Comparison of ENCODE assay signal across 14 mouse cellular contexts in the genomic region with DNA sequence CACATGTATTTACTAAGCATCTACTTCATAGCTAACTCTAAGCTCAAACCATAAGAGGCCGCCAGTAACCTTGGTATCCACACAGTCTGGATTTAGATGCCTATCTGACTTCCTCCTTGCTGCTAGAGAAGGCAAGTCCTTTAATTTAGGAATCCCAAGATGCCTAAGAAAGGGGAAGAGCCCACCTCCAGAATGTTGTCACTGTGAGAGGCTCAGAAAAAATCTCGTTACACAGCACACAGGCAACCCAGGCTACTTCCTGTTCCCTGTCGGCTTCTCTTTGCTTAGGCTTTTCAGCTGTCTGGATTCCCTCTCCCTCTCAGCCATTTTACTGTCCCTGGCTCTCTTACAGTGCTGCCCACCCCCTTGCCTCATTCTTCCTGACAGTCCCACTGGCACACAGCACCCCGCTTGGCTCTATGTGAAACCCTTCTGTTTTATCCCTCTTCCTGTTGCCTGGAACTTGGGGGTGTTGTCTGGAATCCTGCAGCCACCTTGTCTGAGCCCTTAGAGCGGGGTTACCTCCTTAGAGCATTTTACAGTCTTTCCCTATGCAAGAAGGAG. TPM values are rescaled to one million over a fixed set of nuclear protein-coding genes. Genes with fewer than 3 reads are reported as not detected.
DNase-seq lines count a peak whose midpoint lies in the region; ATAC-seq and TF ChIP-seq lines count a peak whose summit lies in the region.
"Had no signal": no experiment of that assay in that cellular context is flagged by ENCODE, and none has a peak within 500 bp of the region (broad histone marks: within the 10 kb centered on the region; RNA-seq: fewer than 3 reads in every experiment).

No protein-coding gene starts in this region.

- H3K9ac ChIP-seq in midbrain, embryonic 13.5 days (replicated peaks) = peak overlapping the region; percentile 5; the same call in 1 of the 2 replicates

- peaks cover 35% of the 10 kb centered on the region for H3K27me3 ChIP-seq in midbrain, embryonic 13.5 days

- peak overlapping the region; percentile 82 for H3K4me2 ChIP-seq in midbrain, embryonic 13.5 days (replicated peaks)

- peaks cover 85% of the 10 kb centered on the region for H3K4me1 ChIP-seq in midbrain, embryonic 13.5 days (replicated peaks)
- H3K4me1 ChIP-seq in lung, adult 2 months (ENCODE audit: control insufficient read depth, insufficient read depth, low read length) = 0 out of 2 replicates have a peak, but pooled peaks cover 3% of the 10 kb centered on the region

- peak overlapping the region; percentile 4; the same call in 1 of the 2 replicates for H3K27ac ChIP-seq in midbrain, embryonic 13.5 days

- TF ChIP-seq POLR2A in brain, embryonic 14.5 days (IDR thresholded peaks at IDR 0.05; ENCODE audit: borderline replicate concordance, extremely low read depth, insufficient read depth, insufficient read length, poor library complexity, severe bottlenecking) = no peak
- TF ChIP-seq POLR2A in lung, adult 2 months (IDR thresholded peaks at IDR 0.05; ENCODE audit: borderline replicate concordance, extremely low read depth, low read depth, low read length) = no peak

- H3K36me3 ChIP-seq in midbrain, embryonic 13.5 days = no peaks in the 10 kb centered on the region
- H3K36me3 ChIP-seq: limb, embryonic 10.5 days had no signal

- WGBS in midbrain, embryonic 13.5 days = 53% methylated on average over 5 of the region's 5 CpGs
- WGBS in lung, adult 2 months = 49% methylated on average over 5 of the region's 5 CpGs

- no peak for TF ChIP-seq CTCF in brain, embryonic 14.5 days (IDR thresholded peaks at IDR 0.05; ENCODE audit: borderline replicate concordance, extremely low read depth, insufficient read depth, insufficient read length)
- TF ChIP-seq CTCF in lung, adult 2 months (IDR thresholded peaks at IDR 0.05; ENCODE audit: insufficient read depth, low read length) = no peak

- peak; percentile 49 for ATAC-seq in granulocyte monocyte progenitor cell, adult 5-6 weeks (replicated peaks; ENCODE audit: poor library complexity, severe bottlenecking)
- ATAC-seq in midbrain, embryonic 13.5 days = no peak
- ATAC-seq in CD4-positive, CD25-positive, alpha-beta regulatory T cell, adult 4 months = no peak

- peak overlapping the region; percentile 49 for H3K4me3 ChIP-seq in midbrain, embryonic 13.5 days (replicated peaks)
- no peak overlapping the region for H3K4me3 ChIP-seq in lung, adult 2 months (replicated peaks; ENCODE audit: extremely low read depth, low read depth, low read length)

- no peaks in the 10 kb centered on the region for H3K9me3 ChIP-seq in midbrain, embryonic 13.5 days
- H3K9me3 ChIP-seq: limb, embryonic 10.5 days had no signal

- peak; percentile 53 for DNase-seq in cerebellum, adult 9-11 months
- no peak for DNase-seq in cerebellum, adult 18-20 months
- DNase-seq in brain, embryonic 14.5 days (ENCODE audit: low read depth) = peak; percentile 58
- no peak for DNase-seq in testis, postnatal 14 days (ENCODE audit: low spot score)
- no peak for DNase-seq in lung, adult 2 months
- DNase-seq: adrenal gland, postnatal 14 days; kidney, postnatal 10 days; lung, adult 18-20 months; thymus, postnatal 25 days had no signal

RNA-seq across cellular contexts. Expression of gene Btbd17, which starts 2.7 kb away (rescaled TPM):
- polyA plus RNA-seq in brain, embryonic 14.5 days (2012; rRNA removed) = 36.2 and 50.6 TPM in 2 replicates
- total RNA-seq in granulocyte monocyte progenitor cell, adult 5-6 weeks (2014; fragmentation: Nextera tagmentation) = 0.54 TPM in 1 of 2 replicates, not detected in the other
- total RNA-seq in granulocyte monocyte progenitor cell, adult 5-6 weeks (2017) = not detected in 2 replicates
- polyA plus RNA-seq in midbrain, embryonic 13.5 days (2015; fragmentation: Nextera tagmentation; extraction: Ambion mirVana) = 30.1 and 33.6 TPM in 2 replicates
- polyA plus RNA-seq in CD4-positive, CD25-positive, alpha-beta regulatory T cell, adult 4 months (2017; shearing (Covaris generic)) = not detected
- 0.54 and 0.59 TPM in 2 replicates for polyA plus RNA-seq in lung, adult 2 months (2012; rRNA removed)
- total RNA-seq: adrenal gland, postnatal 14 days had no signal

RNA-seq across cellular contexts. Expression of gene Gpr142, which starts 5.7 kb away (rescaled TPM):
- 0.07 and 0.08 TPM in 2 replicates for polyA plus RNA-seq in brain, embryonic 14.5 days (2012; rRNA removed)
- total RNA-seq in granulocyte monocyte progenitor cell, adult 5-6 weeks (2014; fragmentation: Nextera tagmentation) = not detected in 2 replicates
- total RNA-seq in granulocyte monocyte progenitor cell, adult 5-6 weeks (2017) = not detected in 2 replicates
- polyA plus RNA-seq in midbrain, embryonic 13.5 days (2015; fragmentation: Nextera tagmentation; extraction: Ambion mirVana) = not detected in 2 replicates
- not detected for polyA plus RNA-seq in CD4-positive, CD25-positive, alpha-beta regulatory T cell, adult 4 months (2017; shearing (Covaris generic))
- not detected in 2 replicates for polyA plus RNA-seq in lung, adult 2 months (2012; rRNA removed)
- total RNA-seq: adrenal gland, postnatal 14 days had no signal
- polyA plus RNA-seq: C2C12; limb, embryonic 10.5 days had no signal

RNA-seq across cellular contexts. Expression of gene Kif19a, which starts 27.8 kb away (rescaled TPM):
- 0.76 and 0.97 TPM in 2 replicates for polyA plus RNA-seq in brain, embryonic 14.5 days (2012; rRNA removed)
- 1.3 TPM in 1 of 2 replicates, not detected in the other for total RNA-seq in granulocyte monocyte progenitor cell, adult 5-6 weeks (2014; fragmentation: Nextera tagmentation)
- not detected in 2 replicates for total RNA-seq in granulocyte monocyte progenitor cell, adult 5-6 weeks (2017)
- 0.35 and 1.2 TPM in 2 replicates for polyA plus RNA-seq in midbrain, embryonic 13.5 days (2015; fragmentation: Nextera tagmentation; extraction: Ambion mirVana)
- polyA plus RNA-seq in CD4-positive, CD25-positive, alpha-beta regulatory T cell, adult 4 months (2017; shearing (Covaris generic)) = not detected
- polyA plus RNA-seq in lung, adult 2 months (2012; rRNA removed) = 8.9 and 9.2 TPM in 2 replicates
- polyA plus RNA-seq: limb, embryonic 10.5 days had no signal

RNA-seq across cellular contexts. Expression of gene Gprc5c, which starts 57.9 kb away (rescaled TPM):
- 4.1 and 7.4 TPM in 2 replicates for polyA plus RNA-seq in brain, embryonic 14.5 days (2012; rRNA removed)
- not detected in 2 replicates for total RNA-seq in granulocyte monocyte progenitor cell, adult 5-6 weeks (2014; fragmentation: Nextera tagmentation)
- not detected in 2 replicates for total RNA-seq in granulocyte monocyte progenitor cell, adult 5-6 weeks (2017)
- polyA plus RNA-seq in midbrain, embryonic 13.5 days (2015; fragmentation: Nextera tagmentation; extraction: Ambion mirVana) = 5.9 and 7.1 TPM in 2 replicates
- polyA plus RNA-seq in CD4-positive, CD25-positive, alpha-beta regulatory T cell, adult 4 months (2017; shearing (Covaris generic)) = not detected
- 14.3 and 18.2 TPM in 2 replicates for polyA plus RNA-seq in lung, adult 2 months (2012; rRNA removed)

Comparison
In these comparisons a context has a peak if more than half of its experiments do, and no peak if none do; other contexts are left out.
1. DNase-seq: peak in cerebellum, adult 9-11 months (single experiment) and brain, embryonic 14.5 days (single experiment); none in cerebellum, adult 18-20 months (0 of 2), testis, postnatal 14 days (single experiment) and lung, adult 2 months (single experiment).
2. RNA of gene Btbd17, which starts 2.7 kb away (polyA plus RNA-seq): 36.2 to 50.6 TPM in brain, embryonic 14.5 days and 30.1 to 33.6 TPM in midbrain, embryonic 13.5 days; 0.54 to 0.59 TPM in lung, adult 2 months and not detected in CD4-positive, CD25-positive, alpha-beta regulatory T cell, adult 4 months; every median in the first group is over 10 times any median in the second.